Mouse (Mus musculus) layer of hippocampus, adult 2 months (tissue): ENCODE measurements around the gene Cbr3. TPM values are rescaled to one million over a fixed set of nuclear protein-coding genes. Genes with fewer than 3 reads are reported as not detected.
"Not testable (repeated sequence)": the region's sequence is repeated elsewhere in the genome, so short reads cannot be mapped to it uniquely, and the experiment has no call there.

Experiments
- DNase-seq, 2 experiments: peaks; one replicate each; pipeline ENCODE4 v3.0.0; 2022; ENCODE audit warnings: low spot score in 2 of 2
- H3K27ac ChIP-seq: fragments of 200-600 bp; 2 replicates; pipeline ENCODE4 v1.8.1; 2022
- H3K4me3 ChIP-seq: fragments of 200-600 bp; 2 replicates; pipeline ENCODE4 v1.8.1; 2022; ENCODE audit warnings: mild to moderate bottlenecking
- CTCF ChIP-seq: fragments of 200-600 bp; conservative IDR thresholded peaks from 2 replicates; pipeline ENCODE4 v1.8.1; 2022; ENCODE audit warnings: antibody characterized with exemption, mild to moderate bottlenecking, moderate library complexity
- long read RNA-seq, 2 experiments: library from polyadenylated mRNA; stranded (forward); transcript quantifications; one replicate each; pipeline ENCODE4 v2.0.0; 2021; ENCODE audit warnings: borderline mapping rate in 2 of 2
- total RNA-seq, 2 experiments: library from RNA; stranded (reverse); gene quantifications; 2 replicates each; pipeline ENCODE4 v1.2.3; 2021

Cbr3 gene
- total RNA-seq: 10 to 100 TPM; 16.8 to 19.0 TPM
- long read RNA-seq, experiment 1, partial matches to known transcripts: 1 of 5 reads
- long read RNA-seq, experiment 1, other reads (novel, unspliced or antisense): 2 of 5 reads
- long read RNA-seq, experiment 2, transcript Cbr3-201 (3 exons, 1,170 nt): major isoform, 8 of 8 reads
- long read RNA-seq, experiment 2, partial matches to known transcripts: 0 of 8 reads
- long read RNA-seq, experiment 2, other reads (novel, unspliced or antisense): 0 of 8 reads

DNA sequence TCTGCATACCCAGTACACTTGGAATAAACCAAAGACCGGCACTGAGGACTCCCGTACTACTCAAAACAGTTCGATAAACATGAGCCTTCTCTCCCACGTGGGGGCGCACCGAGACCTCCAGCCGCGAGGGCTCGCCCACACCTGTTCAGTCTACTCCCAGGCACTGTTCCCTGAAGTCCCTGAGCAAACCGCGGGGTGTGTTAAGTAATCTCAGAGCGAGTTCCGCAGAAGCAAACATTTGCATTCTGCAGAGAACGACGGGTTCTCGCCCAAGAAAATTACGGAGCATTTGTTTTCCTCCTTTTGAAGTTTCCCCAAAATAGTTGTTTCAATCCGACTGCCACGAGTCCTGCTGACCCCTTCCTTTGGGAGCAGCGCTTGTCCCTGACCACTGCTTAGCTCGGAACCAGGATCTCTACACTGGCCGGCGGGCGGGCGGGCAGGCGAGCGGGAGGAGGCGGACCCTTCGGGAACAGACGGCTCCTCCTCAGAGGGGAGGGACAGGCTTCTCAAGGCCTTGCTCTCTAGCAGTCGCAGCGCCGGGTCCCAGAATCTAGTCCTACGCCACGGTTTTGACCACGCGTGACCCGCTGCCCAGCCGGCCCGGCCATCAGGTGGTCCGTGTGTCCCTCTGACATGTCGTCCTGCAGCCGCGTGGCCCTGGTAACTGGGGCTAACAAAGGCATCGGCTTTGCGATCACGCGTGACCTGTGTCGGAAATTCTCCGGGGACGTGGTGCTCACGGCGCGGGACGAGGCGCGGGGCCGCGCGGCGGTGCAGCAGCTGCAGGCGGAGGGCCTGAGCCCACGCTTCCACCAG is at the start of gene Cbr3:
TSS of gene Cbr3 (plus strand) at position 527 of the 819 bp plus-strand sequence.
- TF ChIP-seq CTCF: peak; percentile 74
- DNase-seq: peak; percentile 74 to 77
- Histone ChIP-seq H3K27ac (peak within 1 kb of the TSS; percentile 90), H3K4me3 (peak within 1 kb of the TSS; percentile 73)

DNA sequence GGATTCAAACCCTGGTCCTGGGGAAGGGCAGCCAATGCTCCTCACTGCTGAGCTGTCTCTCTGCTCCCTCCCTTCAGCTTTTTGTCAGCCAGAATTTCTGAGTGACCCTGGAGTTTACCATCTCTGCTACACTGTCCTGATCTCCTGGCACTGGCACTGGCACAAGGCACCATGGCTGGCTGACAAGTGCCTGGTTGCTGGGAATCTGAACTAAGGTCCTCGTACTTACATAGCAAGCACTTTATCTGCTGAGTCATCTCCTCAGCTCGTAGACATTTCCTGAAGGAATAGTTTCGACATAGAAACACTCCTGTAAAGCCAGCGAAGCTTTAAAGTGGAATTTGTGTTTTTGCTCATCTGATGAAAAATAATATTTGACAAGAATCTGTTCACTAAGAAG is 39.0 kb upstream of the Cbr3 start:
- DNase-seq: no peak
- Histone ChIP-seq H3K27ac (no peak overlapping the region), H3K4me3 (no peak overlapping the region)
- no peak for TF ChIP-seq CTCF

DNA sequence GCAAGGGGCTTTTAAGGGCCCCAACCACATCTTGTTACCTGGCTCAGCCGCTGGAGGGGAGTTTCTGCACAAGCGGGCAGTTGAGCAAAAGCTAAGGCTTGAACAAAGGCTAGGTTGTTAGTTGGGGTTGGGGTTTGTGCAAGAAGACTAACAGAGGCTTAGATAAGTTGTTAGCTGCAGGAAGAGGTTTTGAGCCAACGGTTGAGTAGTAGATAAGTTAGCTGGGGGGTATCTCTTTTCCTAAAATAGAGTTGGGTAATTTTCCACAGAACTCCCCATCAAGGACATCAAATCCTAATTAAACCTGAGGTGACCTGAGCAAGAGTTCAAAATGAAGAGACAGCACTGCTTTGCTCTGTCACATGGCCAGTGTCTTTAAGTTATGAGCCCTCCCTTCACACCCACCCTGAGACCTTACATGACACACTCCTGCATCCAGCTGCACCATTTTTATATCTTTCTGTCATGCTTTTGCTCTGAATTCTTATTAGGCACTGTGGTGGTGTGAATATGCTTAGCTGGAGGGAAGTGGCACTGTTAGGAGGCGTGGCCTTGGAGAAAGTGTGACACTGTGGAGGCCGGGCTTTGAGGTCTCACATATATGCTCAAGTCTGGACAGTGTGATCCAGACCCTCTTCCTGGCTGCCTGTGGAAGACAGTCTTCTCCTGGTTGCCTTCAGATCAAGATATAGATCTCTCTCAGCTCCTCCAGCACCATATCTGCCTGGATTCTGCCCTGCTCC is 34.4 kb upstream of the Cbr3 start:
- no peak for TF ChIP-seq CTCF
- H3K4me3 ChIP-seq: no peak overlapping the region
- DNase-seq: no peak
- no peak overlapping the region for H3K27ac ChIP-seq

DNA sequence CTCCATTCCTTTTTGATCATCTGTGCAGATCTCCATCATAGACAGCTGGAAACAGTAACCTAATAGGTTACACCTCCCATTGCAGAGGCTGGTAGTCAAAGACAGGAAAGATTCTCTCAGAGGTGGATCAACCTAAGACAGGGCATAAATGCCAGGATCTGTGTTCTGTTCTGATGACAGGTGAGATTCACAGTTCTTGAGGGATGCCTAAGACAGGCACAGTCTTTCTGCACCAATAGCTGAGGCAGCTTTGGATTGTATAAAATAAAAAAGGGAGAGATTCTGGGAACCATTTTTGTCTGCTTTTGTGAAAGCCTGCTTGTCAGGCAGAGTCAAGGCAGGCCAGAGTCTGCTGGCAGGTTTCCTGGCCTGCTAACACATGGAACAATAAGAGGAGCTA is 15.0 kb upstream of the Cbr3 start:
- TF ChIP-seq CTCF: no peak
- H3K27ac ChIP-seq: no peak overlapping the region
- no peak for DNase-seq
- no peak overlapping the region for H3K4me3 ChIP-seq

DNA sequence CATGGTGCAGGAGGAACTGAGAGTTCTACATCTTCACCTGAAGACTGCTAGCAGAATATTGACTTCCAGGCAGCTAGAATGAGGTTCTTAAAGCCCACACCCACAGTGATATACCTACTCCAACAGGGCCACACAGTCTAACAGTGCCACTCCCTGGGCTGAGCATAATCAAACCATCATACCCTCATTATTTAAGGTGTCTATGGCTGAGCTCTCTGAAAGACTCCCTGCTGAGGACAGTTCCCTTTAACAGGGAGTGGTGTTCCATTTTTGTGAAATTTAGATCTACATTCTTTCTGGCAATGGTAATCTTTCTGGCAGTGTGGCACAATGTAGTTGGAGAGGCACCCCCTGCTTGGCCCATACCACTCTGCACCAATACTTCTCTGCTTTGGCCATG is 13.5 kb upstream of the Cbr3 start:
- no peak overlapping the region for H3K4me3 ChIP-seq
- TF ChIP-seq CTCF: no peak

DNA sequence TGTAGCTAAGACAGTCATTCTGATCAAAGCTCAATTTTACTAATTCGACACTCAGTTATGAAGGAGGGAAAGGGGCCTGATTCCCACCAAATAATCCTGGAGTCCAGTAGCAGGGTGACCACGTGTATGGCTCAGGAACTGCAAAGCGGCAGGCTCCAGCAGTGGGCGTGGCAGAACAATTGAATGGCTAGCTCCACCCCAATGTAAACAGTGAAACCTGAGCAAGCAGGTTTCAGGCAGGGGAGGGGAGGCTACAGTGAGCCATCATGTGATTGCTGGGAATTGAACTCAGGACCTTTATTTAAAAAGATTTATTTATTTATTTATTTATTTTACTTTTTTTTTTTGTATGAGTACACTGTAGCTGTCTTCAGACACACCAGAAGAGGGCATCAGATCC is 12.5 kb upstream of the Cbr3 start:
- DNase-seq, H3K27ac ChIP-seq, H3K4me3 ChIP-seq: not testable (repeated sequence)

More for the DNA sequence above, 13.5 kb upstream of the Cbr3 start:
- H3K27ac ChIP-seq: no peak overlapping the region
- no peak for DNase-seq

DNA sequence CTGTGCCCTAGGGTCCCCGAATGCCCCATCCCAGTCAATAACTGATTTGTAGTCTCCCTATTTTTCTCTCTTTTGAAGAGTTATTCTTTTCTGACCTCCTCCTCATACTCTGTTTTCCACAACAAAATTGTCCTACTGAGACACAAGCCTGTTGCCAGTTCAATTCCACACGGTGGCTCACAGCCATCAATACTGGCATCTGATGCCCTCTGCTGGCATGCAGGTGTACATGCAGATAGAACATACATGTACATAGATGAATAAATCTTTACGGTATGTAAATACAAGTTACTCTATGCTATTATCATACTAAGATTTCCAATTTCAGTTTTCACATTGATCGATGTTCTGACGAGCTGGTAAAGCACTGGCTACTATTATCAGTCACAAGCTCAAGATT is 12.0 kb upstream of the Cbr3 start:
- peak; percentile 66 for TF ChIP-seq CTCF
- no peak overlapping the region for H3K4me3 ChIP-seq
- H3K27ac ChIP-seq: no peak overlapping the region
- no peak for DNase-seq

DNA sequence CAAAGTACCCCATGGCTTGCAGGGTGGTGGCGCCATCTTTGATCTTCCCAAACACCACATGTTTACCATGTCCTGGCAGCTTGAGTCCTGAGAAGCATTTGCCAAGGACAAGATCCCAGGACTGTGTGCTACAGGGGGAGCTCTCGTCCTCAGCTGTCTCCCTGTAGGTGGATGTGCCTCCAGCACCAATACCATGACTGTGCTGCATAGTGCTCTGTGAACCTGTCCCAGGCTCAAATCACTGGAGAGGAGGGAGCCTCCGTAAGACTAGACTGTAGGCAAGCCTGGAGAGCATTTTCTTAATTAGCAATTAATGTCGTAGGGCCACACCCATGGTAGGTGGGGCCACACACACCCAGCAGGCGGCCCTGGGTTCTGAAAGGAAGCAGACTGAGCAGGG is 6.6 kb upstream of the Cbr3 start:
- no peak overlapping the region for H3K27ac ChIP-seq
- no peak for TF ChIP-seq CTCF
- DNase-seq: no peak
- no peak overlapping the region for H3K4me3 ChIP-seq

DNA sequence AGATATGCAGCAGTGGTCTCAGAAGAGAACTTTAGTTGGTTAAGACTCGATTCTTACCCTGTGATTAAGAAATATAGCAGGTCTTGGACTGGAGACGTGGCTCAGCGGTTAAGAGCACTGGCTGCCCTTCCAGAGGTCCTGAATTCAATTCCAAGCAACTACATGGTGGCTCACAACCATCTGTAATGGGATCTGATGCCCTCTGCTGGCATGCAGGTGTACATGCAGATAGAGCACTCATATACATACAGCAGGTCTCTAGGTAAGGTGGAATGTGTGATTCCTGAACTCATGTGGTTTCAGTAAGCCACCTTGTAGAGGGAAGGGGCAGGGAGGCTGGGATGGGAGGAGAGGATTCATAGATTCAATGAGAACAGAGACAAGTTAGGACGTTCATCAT is 4.8 kb upstream of the Cbr3 start:
- DNase-seq: no peak
- peak; percentile 47 for TF ChIP-seq CTCF
- no peak overlapping the region for H3K27ac ChIP-seq
- H3K4me3 ChIP-seq: no peak overlapping the region

DNA sequence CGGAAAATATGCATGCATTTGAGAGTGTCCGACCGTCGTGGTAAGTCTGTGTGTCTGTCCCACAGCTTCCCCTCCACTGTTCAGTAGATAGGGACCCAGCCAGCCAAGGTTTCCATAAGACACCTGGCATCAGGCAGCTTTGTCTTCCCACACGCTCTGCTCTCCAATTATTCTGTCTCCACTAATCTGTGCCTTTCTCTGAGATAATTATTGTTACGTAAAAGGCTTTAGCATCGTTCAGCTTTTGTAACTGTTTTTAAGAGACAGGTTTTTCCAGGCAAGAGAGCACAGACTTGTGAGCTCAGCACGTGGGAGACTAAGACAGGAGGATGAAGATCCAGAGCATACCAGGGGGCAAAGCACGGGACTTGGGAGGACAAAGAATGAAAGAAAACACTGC is 3.9 kb upstream of the Cbr3 start:
- Histone ChIP-seq H3K4me3 (no peak overlapping the region), H3K27ac (peak overlapping the region; percentile 2; the same call in 1 of the 2 replicates)
- no peak for TF ChIP-seq CTCF
- no peak for DNase-seq

DNA sequence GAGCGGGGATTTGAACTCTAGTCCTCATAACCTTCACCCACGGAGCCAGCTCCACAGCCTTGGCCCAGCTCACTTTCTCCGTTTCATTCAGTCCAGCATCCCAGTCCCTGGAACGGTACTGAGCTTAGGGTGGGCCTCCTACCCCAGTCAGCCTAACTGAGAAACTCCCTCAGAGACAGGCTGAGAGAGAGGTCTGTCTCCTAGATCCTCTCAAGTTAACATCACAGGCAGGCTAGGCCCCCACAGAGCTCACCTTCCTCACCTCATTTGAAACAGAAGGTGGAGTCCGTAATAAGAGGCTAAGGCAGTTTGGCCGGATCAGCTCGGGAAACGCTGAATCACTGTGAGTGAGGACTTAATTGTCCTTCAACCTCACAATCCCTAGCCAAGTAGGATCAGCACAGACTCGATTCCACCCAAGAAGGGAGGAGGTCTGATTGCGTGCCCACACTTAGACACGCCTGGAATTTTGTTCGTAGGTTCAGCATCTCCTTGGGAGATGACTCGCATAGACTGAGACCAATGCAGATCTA is 793 bp upstream of the Cbr3 start:
- Histone ChIP-seq H3K27ac (peak overlapping the region; percentile 90), H3K4me3 (peak overlapping the region; percentile 73)
- no peak for DNase-seq
- TF ChIP-seq CTCF: no peak

DNA sequence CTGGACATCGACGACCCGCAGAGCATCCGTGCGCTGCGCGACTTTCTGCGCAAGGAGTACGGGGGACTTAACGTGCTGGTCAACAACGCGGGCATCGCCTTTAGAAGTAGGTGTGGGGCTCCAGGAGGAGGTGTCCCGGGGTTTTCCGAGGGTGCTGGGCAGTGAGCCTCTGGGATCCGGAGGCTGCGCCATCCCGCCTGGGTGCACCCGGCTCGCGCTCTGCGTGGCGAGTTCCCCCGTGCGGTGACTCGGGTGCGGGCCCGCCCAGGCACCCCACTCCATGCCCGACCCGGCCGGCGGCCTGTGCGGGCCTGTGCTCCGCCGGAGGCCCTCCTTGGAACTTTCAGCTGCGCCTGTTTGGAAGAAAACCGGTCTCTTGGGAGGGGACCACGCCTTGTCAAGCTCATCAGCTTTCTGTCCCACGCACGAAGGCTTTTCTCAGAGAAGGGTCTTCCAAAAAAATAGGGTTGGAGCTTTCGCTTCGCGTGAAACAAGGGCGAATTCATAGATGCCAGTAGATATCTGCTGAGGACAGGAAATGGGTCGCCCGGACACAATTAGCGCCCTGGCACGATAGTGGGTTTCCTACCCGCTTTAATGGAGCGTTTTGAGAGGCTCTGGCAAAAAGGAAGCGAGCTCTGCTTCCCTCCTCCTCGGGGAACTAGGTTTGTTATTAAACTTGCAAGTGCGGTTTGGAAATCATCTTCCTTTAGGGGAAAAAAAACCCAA is 657 bp downstream of the Cbr3 start:
- no peak for DNase-seq
- peak overlapping the region; percentile 73 for H3K4me3 ChIP-seq
- H3K27ac ChIP-seq: peak overlapping the region; percentile 90
- peak; percentile 36 for TF ChIP-seq CTCF
